Mouse (Mus musculus): ENCODE data around the gene 2310009B15Rik. TPM values are rescaled to one million over a fixed set of nuclear protein-coding genes. Genes with fewer than 3 reads are reported as not detected.
A peak's percentile ranks its signal among the peaks of the same experiment; 100 is the strongest.

The 2310009B15Rik gene
- polyA plus RNA-seq, 1 experiment from 2014 or later = 38.0 TPM

- peaks cover 5% of the 10 kb centered on the region; the same call in 1 of the 2 replicates for H3K36me3 ChIP-seq (ENCODE audit: control insufficient read depth, insufficient read depth)
- ATAC-seq = no peak
- no peak for TF ChIP-seq CTCF (IDR thresholded peaks at IDR 0.05; ENCODE audit: low read depth)
- H3K4me2 ChIP-seq (replicated peaks; ENCODE audit: low read depth) = peak overlapping the region; percentile 55
- under 1% methylated on average over 16 of the region's 16 CpGs for WGBS
- H3K9me3 ChIP-seq (ENCODE audit: control insufficient read depth) = no peaks in the 10 kb centered on the region
- H3K9ac ChIP-seq (ENCODE audit: low read depth, low read length) = no peak overlapping the region
- peaks cover 5% of the 10 kb centered on the region; the same call in 1 of the 2 replicates for H3K4me1 ChIP-seq (replicated peaks; ENCODE audit: control insufficient read depth, insufficient read depth, low read length)
- H3K27ac ChIP-seq (ENCODE audit: low read depth, low read length) = no peak overlapping the region
- peaks cover 73% of the 10 kb centered on the region for H3K27me3 ChIP-seq (replicated peaks; ENCODE audit: control insufficient read depth, insufficient read depth, low read length)
- peak overlapping the region; percentile 35 for H3K4me3 ChIP-seq (ENCODE audit: low read depth, low read length)
Measured at GRCm38 (mm10) chr1:138848026-138848425, 8.6 kb downstream of the 2310009B15Rik start.

GRCm38 (mm10) chr1:138847146-138847545, 9.5 kb downstream of the 2310009B15Rik start:
- under 1% methylated on average over 21 of the region's 21 CpGs for WGBS
- peak overlapping the region; percentile 21; the same call in 1 of the 2 replicates for H3K4me2 ChIP-seq (replicated peaks; ENCODE audit: low read depth)
- peaks cover 5% of the 10 kb centered on the region; the same call in 1 of the 2 replicates for H3K4me1 ChIP-seq (replicated peaks; ENCODE audit: control insufficient read depth, insufficient read depth, low read length)
- no peak for ATAC-seq
- no peak for TF ChIP-seq CTCF (IDR thresholded peaks at IDR 0.05; ENCODE audit: low read depth)
- no peak overlapping the region for H3K9ac ChIP-seq (ENCODE audit: low read depth, low read length)
- peak overlapping the region; percentile 20; the same call in 1 of the 2 replicates for H3K4me3 ChIP-seq (ENCODE audit: low read depth, low read length)
- no peaks in the 10 kb centered on the region for H3K9me3 ChIP-seq (ENCODE audit: control insufficient read depth)
- no peak overlapping the region for H3K27ac ChIP-seq (ENCODE audit: low read depth, low read length)
- peaks cover 5% of the 10 kb centered on the region; the same call in 1 of the 2 replicates for H3K36me3 ChIP-seq (ENCODE audit: control insufficient read depth, insufficient read depth)
- peaks cover 77% of the 10 kb centered on the region for H3K27me3 ChIP-seq (replicated peaks; ENCODE audit: control insufficient read depth, insufficient read depth, low read length)

GRCm38 (mm10) chr1:138846581-138846980, 10.1 kb downstream of the 2310009B15Rik start:
- H3K9me3 ChIP-seq (ENCODE audit: control insufficient read depth) = no peaks in the 10 kb centered on the region
- 6% methylated on average over 9 of the region's 9 CpGs for WGBS
- no peak overlapping the region for H3K4me2 ChIP-seq (replicated peaks; ENCODE audit: low read depth)
- no peak overlapping the region for H3K4me3 ChIP-seq (ENCODE audit: low read depth, low read length)
- H3K9ac ChIP-seq (ENCODE audit: low read depth, low read length) = no peak overlapping the region
- peaks cover 2% of the 10 kb centered on the region; the same call in 1 of the 2 replicates for H3K36me3 ChIP-seq (ENCODE audit: control insufficient read depth, insufficient read depth)
- peaks cover 82% of the 10 kb centered on the region for H3K27me3 ChIP-seq (replicated peaks; ENCODE audit: control insufficient read depth, insufficient read depth, low read length)
- peaks cover 5% of the 10 kb centered on the region; the same call in 1 of the 2 replicates for H3K4me1 ChIP-seq (replicated peaks; ENCODE audit: control insufficient read depth, insufficient read depth, low read length)
- no peak for TF ChIP-seq CTCF (IDR thresholded peaks at IDR 0.05; ENCODE audit: low read depth)
- no peak for ATAC-seq
- H3K27ac ChIP-seq (ENCODE audit: low read depth, low read length) = no peak overlapping the region

- no peak overlapping the region for H3K27ac ChIP-seq (ENCODE audit: low read depth, low read length)
- 7% methylated on average over 12 of the region's 12 CpGs for WGBS
- no peaks in the 10 kb centered on the region for H3K36me3 ChIP-seq (ENCODE audit: control insufficient read depth, insufficient read depth)
- no peak overlapping the region for H3K9ac ChIP-seq (ENCODE audit: low read depth, low read length)
- TF ChIP-seq CTCF (IDR thresholded peaks at IDR 0.05; ENCODE audit: low read depth) = no peak
- no peak overlapping the region for H3K4me2 ChIP-seq (replicated peaks; ENCODE audit: low read depth)
- H3K27me3 ChIP-seq (replicated peaks; ENCODE audit: control insufficient read depth, insufficient read depth, low read length) = peaks cover 86% of the 10 kb centered on the region
- H3K9me3 ChIP-seq (ENCODE audit: control insufficient read depth) = no peaks in the 10 kb centered on the region
- no peak for ATAC-seq
- peaks cover 5% of the 10 kb centered on the region; the same call in 1 of the 2 replicates for H3K4me1 ChIP-seq (replicated peaks; ENCODE audit: control insufficient read depth, insufficient read depth, low read length)
- H3K4me3 ChIP-seq (ENCODE audit: low read depth, low read length) = no peak overlapping the region
Measured at GRCm38 (mm10) chr1:138846131-138846530, 10.5 kb downstream of the 2310009B15Rik start.

- no peak overlapping the region for H3K27ac ChIP-seq (ENCODE audit: low read depth, low read length)
- WGBS = 17% methylated on average over 3 of the region's 3 CpGs
- H3K4me3 ChIP-seq (ENCODE audit: low read depth, low read length) = no peak overlapping the region
- ATAC-seq = no peak
- peaks cover 89% of the 10 kb centered on the region for H3K27me3 ChIP-seq (replicated peaks; ENCODE audit: control insufficient read depth, insufficient read depth, low read length)
- no peaks in the 10 kb centered on the region for H3K36me3 ChIP-seq (ENCODE audit: control insufficient read depth, insufficient read depth)
- no peak overlapping the region for H3K9ac ChIP-seq (ENCODE audit: low read depth, low read length)
- H3K4me1 ChIP-seq (replicated peaks; ENCODE audit: control insufficient read depth, insufficient read depth, low read length) = peaks cover 5% of the 10 kb centered on the region; the same call in 1 of the 2 replicates
- no peaks in the 10 kb centered on the region for H3K9me3 ChIP-seq (ENCODE audit: control insufficient read depth)
- H3K4me2 ChIP-seq (replicated peaks; ENCODE audit: low read depth) = no peak overlapping the region
- TF ChIP-seq CTCF (IDR thresholded peaks at IDR 0.05; ENCODE audit: low read depth) = no peak
Measured at GRCm38 (mm10) chr1:138845481-138845880, 11.2 kb downstream of the 2310009B15Rik start.

- no peak for ATAC-seq
- whole genome bisulfite sequencing = 5% methylated on average over 3 of the region's 3 CpGs
- H3K27ac ChIP-seq (ENCODE audit: low read depth, low read length) = no peak overlapping the region
- peaks cover 91% of the 10 kb centered on the region for H3K27me3 ChIP-seq (replicated peaks; ENCODE audit: control insufficient read depth, insufficient read depth, low read length)
- TF ChIP-seq CTCF (IDR thresholded peaks at IDR 0.05; ENCODE audit: low read depth) = no peak
- peak overlapping the region; percentile 62 for H3K4me2 ChIP-seq (replicated peaks; ENCODE audit: low read depth)
- H3K4me1 ChIP-seq (replicated peaks; ENCODE audit: control insufficient read depth, insufficient read depth, low read length) = peaks cover 5% of the 10 kb centered on the region; the same call in 1 of the 2 replicates
- H3K9me3 ChIP-seq (ENCODE audit: control insufficient read depth) = no peaks in the 10 kb centered on the region
- peak overlapping the region; percentile 38 for H3K4me3 ChIP-seq (ENCODE audit: low read depth, low read length)
- H3K9ac ChIP-seq (ENCODE audit: low read depth, low read length) = no peak overlapping the region
- no peaks in the 10 kb centered on the region for H3K36me3 ChIP-seq (ENCODE audit: control insufficient read depth, insufficient read depth)
Measured at GRCm38 (mm10) chr1:138844166-138844565, 12.5 kb downstream of the 2310009B15Rik start.

All from intestine, postnatal 0 days (tissue).